Mouse (Mus musculus) embryonic fibroblast, embryonic 13.5 days (primary cell): ENCODE results near the gene Nr4a1.

Experiments used
- CTCF ChIP-seq: IDR thresholded peaks from 2 replicates; pipeline ENCODE4 v1.5.1; 2011; ENCODE audit warnings: mild to moderate bottlenecking, control low read depth, low read length, moderate library complexity, borderline replicate concordance; ENCODE audit not compliant: insufficient read depth
- POLR2A ChIP-seq: IDR thresholded peaks from 2 replicates; pipeline ENCODE4 v1.6.1; 2011; ENCODE audit warnings: low read depth, mild to moderate bottlenecking, control low read depth, low read length, moderate library complexity

DNA sequence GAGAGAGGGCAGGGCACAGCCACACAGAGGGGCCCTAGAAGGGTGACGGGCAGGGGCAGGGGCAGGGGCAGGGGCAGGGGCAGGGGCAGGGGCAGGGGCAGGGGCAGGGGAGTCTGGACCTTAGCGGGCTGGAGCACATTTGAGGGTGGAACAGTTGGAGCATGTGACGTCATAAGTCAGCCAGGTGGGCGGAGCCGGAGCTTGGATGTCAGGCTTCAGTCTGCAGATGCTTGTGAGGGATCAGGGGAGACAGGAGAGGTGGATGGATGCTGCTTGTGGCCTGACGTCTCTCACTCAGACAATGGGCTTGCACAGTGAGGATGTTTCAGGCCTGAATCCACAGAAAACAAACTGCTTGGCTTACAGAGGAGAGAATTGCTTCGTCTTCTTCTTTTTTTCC lies 44.5 kb downstream of the Nr4a1 start:
- no peak for TF ChIP-seq POLR2A
- no peak for TF ChIP-seq CTCF
